Mouse (Mus musculus): Measurements from ENCODE around the gene Trim67.

Trim67 gene

GRCm38 (mm10) chr8:124872690-124873089 lies 79.8 kb downstream of the Trim67 start:
- no peak for DNase-seq (ENCODE audit: low read depth, low spot score)

DNA sequence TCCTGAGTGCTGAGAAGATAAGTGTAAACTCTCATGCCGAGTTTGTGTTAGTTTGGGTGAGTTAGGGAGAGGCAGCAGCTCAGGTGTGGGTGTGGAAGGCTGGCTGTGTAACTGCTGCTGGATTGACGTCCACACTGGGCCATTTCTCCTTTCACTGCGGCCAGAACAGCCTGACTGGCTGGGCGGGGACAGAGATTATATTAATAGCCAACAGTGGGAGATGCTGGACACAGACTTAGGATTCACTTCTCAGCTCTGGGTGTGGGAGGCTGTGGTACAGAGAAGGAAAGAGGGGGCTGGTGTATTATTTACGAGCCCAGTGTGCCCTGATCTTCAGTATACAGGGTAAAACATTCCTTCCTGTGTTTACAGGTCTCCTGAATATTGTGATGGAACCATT lies 85.2 kb downstream of the Trim67 start:
- DNase-seq (ENCODE audit: low read depth, low spot score), result peak; percentile 17

GRCm38 (mm10) chr8:124878946-124879526 lies 86.1 kb downstream of the Trim67 start:
- no peak for DNase-seq (ENCODE audit: low read depth, low spot score)
